Mouse (Mus musculus) bone marrow, adult 2 months (tissue): ENCODE data around the gene Anxa11.

Experiments used
- CTCF ChIP-seq: fragments of 200-500 bp; IDR thresholded peaks from 2 replicates; pipeline ENCODE4 v1.5.1; 2011; ENCODE audit warnings: low read length, control low read depth; ENCODE audit not compliant: control insufficient read depth, insufficient read depth
- POLR2A ChIP-seq: fragments of 200-500 bp; IDR thresholded peaks from 2 replicates; pipeline ENCODE4 v1.6.1; 2011; ENCODE audit warnings: low read depth, mild to moderate bottlenecking, control low read depth, low read length, borderline replicate concordance; ENCODE audit not compliant: control insufficient read depth

GRCm38 (mm10) chr14:25842688-25843003, 690 bp downstream of the Anxa11 start:
- TF ChIP-seq CTCF (no peak), POLR2A (no peak)
